8 mouse cellular contexts compared by ENCODE assay signal in genomic region chr13:41000140-41000925, GRCm38 (mm10). TPM values are rescaled to one million over a fixed set of nuclear protein-coding genes. Genes with fewer than 3 reads are reported as not detected.
A peak's percentile ranks its signal among the peaks of the same experiment; 100 is the strongest.
DNase-seq lines count a peak whose midpoint lies in the region; ATAC-seq lines count a peak whose summit lies in the region.

No protein-coding gene starts in this region.

- intact Hi-C loops in gastrocnemius, postnatal 36 days (cut with DNase I), result no loop called here

- H3K4me3 ChIP-seq in brown adipose tissue, adult 24 weeks (ENCODE audit: insufficient read depth, low read depth, low read length), result peak overlapping the region; percentile 98
- H3K4me3 ChIP-seq in forebrain, embryonic 15.5 days, result peak overlapping the region; percentile 87
- peak overlapping the region; percentile 97 for H3K4me3 ChIP-seq in hindbrain, embryonic 12.5 days
- H3K4me3 ChIP-seq in limb, embryonic 12.5 days (replicated peaks), result peak overlapping the region; percentile 83
- peak overlapping the region; percentile 68 for H3K4me3 ChIP-seq in midbrain, embryonic 11.5 days (ENCODE audit: low read depth, low read length)
- peak overlapping the region; percentile 100 for H3K4me3 ChIP-seq in stomach, embryonic 16.5 days (replicated peaks; ENCODE audit: low read length)

- H3K27me3 ChIP-seq in forebrain, embryonic 15.5 days, result no peaks in the 10 kb centered on the region
- no peaks in the 10 kb centered on the region for H3K27me3 ChIP-seq in hindbrain, embryonic 12.5 days
- H3K27me3 ChIP-seq in limb, embryonic 12.5 days, result no peaks in the 10 kb centered on the region
- no peaks in the 10 kb centered on the region for H3K27me3 ChIP-seq in midbrain, embryonic 11.5 days (ENCODE audit: control insufficient read depth, insufficient read depth, low read length)
- no peaks in the 10 kb centered on the region for H3K27me3 ChIP-seq in stomach, embryonic 16.5 days (ENCODE audit: control insufficient read depth, insufficient read depth, low read length)

- H3K9ac ChIP-seq in forebrain, embryonic 15.5 days (replicated peaks), result peak overlapping the region; percentile 83
- peak overlapping the region; percentile 90 for H3K9ac ChIP-seq in hindbrain, embryonic 12.5 days
- peak overlapping the region; percentile 82 for H3K9ac ChIP-seq in limb, embryonic 12.5 days (replicated peaks)
- peak overlapping the region; percentile 64 for H3K9ac ChIP-seq in midbrain, embryonic 11.5 days (ENCODE audit: low read length)
- peak overlapping the region; percentile 95 for H3K9ac ChIP-seq in stomach, embryonic 16.5 days (ENCODE audit: low read length)

- peak overlapping the region; percentile 99 for H3K27ac ChIP-seq in brown adipose tissue, adult 24 weeks (replicated peaks; ENCODE audit: low read depth, low read length)
- H3K27ac ChIP-seq in forebrain, embryonic 15.5 days (replicated peaks), result peak overlapping the region; percentile 99
- peak overlapping the region; percentile 94 for H3K27ac ChIP-seq in hindbrain, embryonic 12.5 days
- peak overlapping the region; percentile 97 for H3K27ac ChIP-seq in limb, embryonic 12.5 days
- H3K27ac ChIP-seq in midbrain, embryonic 11.5 days (ENCODE audit: low read depth, low read length), result peak overlapping the region; percentile 81
- H3K27ac ChIP-seq in stomach, embryonic 16.5 days (ENCODE audit: low read length), result peak overlapping the region; percentile 100

- peak; percentile 50 for ATAC-seq in forebrain, embryonic 15.5 days (replicated peaks)
- peak; percentile 61 for ATAC-seq in hindbrain, embryonic 12.5 days (ENCODE audit: low FRiP score)
- ATAC-seq in limb, embryonic 12.5 days (ENCODE audit: insufficient number of reproducible peaks, insufficient read depth, low FRiP score, low TSS enrichment, low read depth), result peak; percentile 54; the same call in 1 of the 2 replicates
- peak; percentile 58 for ATAC-seq in midbrain, embryonic 11.5 days (ENCODE audit: low FRiP score)
- peak; percentile 22; the same call in 1 of the 2 replicates for ATAC-seq in stomach, embryonic 16.5 days (ENCODE audit: insufficient read depth, low FRiP score)

- peak overlapping the region; percentile 94 for H3K4me2 ChIP-seq in forebrain, embryonic 15.5 days (replicated peaks)
- H3K4me2 ChIP-seq in hindbrain, embryonic 12.5 days (replicated peaks), result peak overlapping the region; percentile 90
- peak overlapping the region; percentile 85 for H3K4me2 ChIP-seq in limb, embryonic 12.5 days
- H3K4me2 ChIP-seq in midbrain, embryonic 11.5 days, result peak overlapping the region; percentile 81
- peak overlapping the region; percentile 83 for H3K4me2 ChIP-seq in stomach, embryonic 16.5 days (ENCODE audit: low read depth, low read length)

- H3K36me3 ChIP-seq in forebrain, embryonic 15.5 days, result peaks cover 7% of the 10 kb centered on the region
- H3K36me3 ChIP-seq in hindbrain, embryonic 12.5 days, result peaks cover 9% of the 10 kb centered on the region
- H3K36me3 ChIP-seq in limb, embryonic 12.5 days, result peaks cover 17% of the 10 kb centered on the region
- H3K36me3 ChIP-seq in midbrain, embryonic 11.5 days (ENCODE audit: control insufficient read depth, insufficient read depth, low read length), result no peaks in the 10 kb centered on the region
- no peaks in the 10 kb centered on the region for H3K36me3 ChIP-seq in stomach, embryonic 16.5 days (ENCODE audit: control insufficient read depth, insufficient read depth, low read length)

- H3K9me3 ChIP-seq in forebrain, embryonic 15.5 days, result no peaks in the 10 kb centered on the region
- H3K9me3 ChIP-seq in hindbrain, embryonic 12.5 days (replicated peaks), result no peaks in the 10 kb centered on the region
- H3K9me3 ChIP-seq in limb, embryonic 12.5 days, result no peaks in the 10 kb centered on the region
- no peaks in the 10 kb centered on the region for H3K9me3 ChIP-seq in midbrain, embryonic 11.5 days (ENCODE audit: control insufficient read depth, low read length)
- no peaks in the 10 kb centered on the region for H3K9me3 ChIP-seq in stomach, embryonic 16.5 days (replicated peaks; ENCODE audit: control insufficient read depth, low read length)

- under 1% methylated on average over 25 of the region's 25 CpGs for WGBS in forebrain, embryonic 15.5 days
- WGBS in hindbrain, embryonic 12.5 days, result under 1% methylated on average over 25 of the region's 25 CpGs
- under 1% methylated on average over 25 of the region's 25 CpGs for WGBS in limb, embryonic 12.5 days
- WGBS in midbrain, embryonic 11.5 days, result 2% methylated on average over 25 of the region's 25 CpGs
- under 1% methylated on average over 25 of the region's 25 CpGs for WGBS in stomach, embryonic 16.5 days

- DNase-seq in gastrocnemius, adult 18-20 months (ENCODE audit: low spot score), result peak; percentile 16
- DNase-seq in gastrocnemius, postnatal 36 days, result no peak
- peak; percentile 92 for DNase-seq in midbrain, embryonic 11.5 days (ENCODE audit: low spot score, missing footprints)

- H3K4me1 ChIP-seq in brown adipose tissue, adult 24 weeks (ENCODE audit: control insufficient read depth, insufficient read depth, insufficient read length, low read length), result peaks cover 4% of the 10 kb centered on the region; the same call in 1 of the 2 replicates
- H3K4me1 ChIP-seq in forebrain, embryonic 15.5 days, result peaks cover 22% of the 10 kb centered on the region
- H3K4me1 ChIP-seq in hindbrain, embryonic 12.5 days, result peaks cover 18% of the 10 kb centered on the region
- H3K4me1 ChIP-seq in limb, embryonic 12.5 days (replicated peaks), result peaks cover 12% of the 10 kb centered on the region
- H3K4me1 ChIP-seq in midbrain, embryonic 11.5 days (ENCODE audit: control insufficient read depth, insufficient read depth, low read length), result peaks cover 7% of the 10 kb centered on the region
- peaks cover 15% of the 10 kb centered on the region for H3K4me1 ChIP-seq in stomach, embryonic 16.5 days (ENCODE audit: control insufficient read depth, insufficient read depth, low read length)

RNA-seq across cellular contexts. Expression of gene Pak1ip1, which starts 0.5 kb away (rescaled TPM):
- total RNA-seq in gastrocnemius, adult 18-20 months (2021), result 10 to 100 TPM; 23.8 to 26.7 TPM
- 10 to 100 TPM; 22.7 to 25.7 TPM for total RNA-seq in gastrocnemius, postnatal 36 days (2021)
- polyA plus RNA-seq in brown adipose tissue, adult 24 weeks (2012; ENCODE audit: insufficient read depth, insufficient read length, missing spikeins), result 53.0 and 58.3 TPM in 2 replicates
- polyA plus RNA-seq in forebrain, embryonic 15.5 days (2015; fragmentation: Nextera tagmentation; extraction: Ambion mirVana), result 75.3 and 77.5 TPM in 2 replicates
- polyA plus RNA-seq in hindbrain, embryonic 12.5 days (2016; fragmentation: Nextera tagmentation; extraction: Ambion mirVana), result 67.9 and 73.9 TPM in 2 replicates
- 58.1 and 59.1 TPM in 2 replicates for polyA plus RNA-seq in limb, embryonic 12.5 days (2016; fragmentation: Nextera tagmentation; extraction: Ambion mirVana)
- 99.7 and 104 TPM in 2 replicates for polyA plus RNA-seq in midbrain, embryonic 11.5 days (2014; fragmentation: Nextera tagmentation; extraction: Ambion mirVana)
- polyA plus RNA-seq in stomach, embryonic 16.5 days (2015; fragmentation: Nextera tagmentation; extraction: Ambion mirVana), result 68.0 and 70.5 TPM in 2 replicates

RNA-seq across cellular contexts. Expression of gene Tmem14c, which starts 15.8 kb away (rescaled TPM):
- total RNA-seq in gastrocnemius, adult 18-20 months (2021), result 10 to 100 TPM; 65.8 to 67.0 TPM
- total RNA-seq in gastrocnemius, postnatal 36 days (2021), result 10 to 100 TPM; 68.4 to 75.3 TPM
- polyA plus RNA-seq in brown adipose tissue, adult 24 weeks (2012; ENCODE audit: insufficient read depth, insufficient read length, missing spikeins), result 595 and 651 TPM in 2 replicates
- polyA plus RNA-seq in forebrain, embryonic 15.5 days (2015; fragmentation: Nextera tagmentation; extraction: Ambion mirVana), result 112 and 118 TPM in 2 replicates
- polyA plus RNA-seq in hindbrain, embryonic 12.5 days (2016; fragmentation: Nextera tagmentation; extraction: Ambion mirVana), result 139 and 148 TPM in 2 replicates
- polyA plus RNA-seq in limb, embryonic 12.5 days (2016; fragmentation: Nextera tagmentation; extraction: Ambion mirVana), result 196 and 204 TPM in 2 replicates
- polyA plus RNA-seq in midbrain, embryonic 11.5 days (2014; fragmentation: Nextera tagmentation; extraction: Ambion mirVana), result 198 and 200 TPM in 2 replicates
- 249 and 264 TPM in 2 replicates for polyA plus RNA-seq in stomach, embryonic 16.5 days (2015; fragmentation: Nextera tagmentation; extraction: Ambion mirVana)

Comparison
In these comparisons a context has a peak if more than half of its experiments do, and no peak if none do; other contexts are left out.
1. DNase-seq: peak in gastrocnemius, adult 18-20 months (single experiment) and midbrain, embryonic 11.5 days (single experiment); none in gastrocnemius, postnatal 36 days (0 of 2).
2. Peak in every context shown above with its lines, with median percentiles within 50 percentile points of each other: H3K27ac ChIP-seq, H3K4me3 ChIP-seq, ATAC-seq, H3K4me2 ChIP-seq and H3K9ac ChIP-seq.